Mouse (Mus musculus): Measurements from ENCODE around the gene Lmx1a.

Lmx1a gene

GRCm38 (mm10) chr1:167896234-167896633 is 207.2 kb downstream of the Lmx1a start:
- DNase-seq = no peak

Data from liver (tissue).